Mouse (Mus musculus): Measurements from ENCODE around the gene Fzd2.

Fzd2 gene

DNA sequence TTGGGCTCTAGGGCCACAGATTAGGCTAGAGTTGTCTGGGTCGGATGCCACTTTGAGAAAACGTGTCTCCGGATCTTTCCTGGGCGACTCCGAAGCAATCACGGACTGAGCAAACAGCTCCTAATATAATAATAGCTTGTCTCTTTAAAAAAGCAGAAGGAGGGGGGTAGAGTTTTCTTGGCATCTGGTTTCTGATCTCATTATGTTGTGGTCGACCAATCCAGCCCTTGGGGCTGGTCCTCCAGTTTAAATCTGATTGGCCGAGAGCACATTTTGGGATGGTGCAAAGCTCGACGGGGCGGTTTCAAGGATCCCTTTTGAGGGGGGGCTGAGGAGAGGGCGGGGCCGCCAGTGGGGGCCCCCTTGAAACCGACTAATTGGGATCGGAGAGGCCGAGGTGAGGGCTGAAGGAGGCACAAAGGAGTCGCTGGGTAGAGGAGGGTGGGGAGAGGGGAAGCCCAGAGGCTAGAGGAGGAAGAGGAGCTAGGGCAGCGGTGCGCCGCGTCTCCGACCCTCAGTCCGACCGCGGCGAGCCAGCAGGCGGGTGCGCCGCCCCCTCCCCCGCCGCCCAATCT is at the start of gene Fzd2:
Gene Fzd2 (plus strand): TSS at position 387 of the 575 bp plus-strand sequence.
- peak; percentile 95 for DNase-seq

DNA sequence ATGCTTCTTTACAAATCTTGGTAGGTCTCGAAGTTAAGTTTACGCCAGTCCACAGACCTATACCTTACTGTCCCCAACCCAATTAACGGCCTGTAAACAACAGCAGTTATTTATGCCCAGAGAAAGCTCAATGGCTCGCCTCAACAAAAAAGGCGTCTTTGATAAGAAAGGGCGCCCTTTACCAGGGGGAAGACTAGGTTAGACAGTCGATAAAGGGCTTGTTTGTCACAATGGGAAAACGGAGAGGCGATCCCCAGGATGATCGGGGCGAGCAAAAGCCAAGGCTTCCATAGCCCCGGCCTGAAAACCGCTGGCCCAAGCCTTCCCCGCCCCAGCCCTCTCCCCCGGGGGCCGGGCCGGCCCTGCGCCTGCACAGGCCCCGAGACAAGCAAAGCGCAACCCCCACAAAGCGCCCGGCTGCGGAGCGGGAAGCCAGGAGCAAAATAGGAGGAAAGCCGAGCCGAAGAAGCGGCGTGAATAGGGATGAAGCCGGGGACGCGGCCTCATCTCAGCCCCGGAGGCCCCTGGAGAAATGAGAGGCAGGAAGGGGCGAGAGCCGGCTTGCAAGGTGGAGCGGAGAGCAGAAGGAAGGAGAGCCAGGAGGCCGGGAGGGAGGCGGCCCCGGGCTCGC is 48.7 kb upstream of the Fzd2 start:
- DNase-seq: no peak

- peak; percentile 96 for DNase-seq
Measured at GRCm38 (mm10) chr11:102556031-102556715, 48.0 kb upstream of the Fzd2 start, which contains the start of gene Gpatch8. Gene Gpatch8, minus strand, starts transcription at chr11:102556392.

DNA sequence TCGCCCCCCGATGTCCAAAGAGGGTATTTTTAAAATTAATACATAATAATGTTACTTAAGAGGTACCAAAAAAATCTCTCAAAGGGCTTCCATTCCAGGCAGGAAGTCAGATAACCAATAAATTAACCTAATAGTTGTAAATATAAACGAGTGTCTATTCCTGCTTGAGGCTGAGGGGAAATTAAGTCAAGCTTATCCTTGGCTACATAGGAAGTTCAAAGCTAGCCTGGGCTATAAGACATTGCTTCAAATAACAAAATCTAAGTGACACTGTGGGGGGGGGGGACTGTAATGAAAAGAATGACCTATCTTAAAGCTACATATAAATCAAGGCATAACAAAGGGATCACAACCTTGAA is 47.5 kb upstream of the Fzd2 start:
- no peak for DNase-seq

DNA sequence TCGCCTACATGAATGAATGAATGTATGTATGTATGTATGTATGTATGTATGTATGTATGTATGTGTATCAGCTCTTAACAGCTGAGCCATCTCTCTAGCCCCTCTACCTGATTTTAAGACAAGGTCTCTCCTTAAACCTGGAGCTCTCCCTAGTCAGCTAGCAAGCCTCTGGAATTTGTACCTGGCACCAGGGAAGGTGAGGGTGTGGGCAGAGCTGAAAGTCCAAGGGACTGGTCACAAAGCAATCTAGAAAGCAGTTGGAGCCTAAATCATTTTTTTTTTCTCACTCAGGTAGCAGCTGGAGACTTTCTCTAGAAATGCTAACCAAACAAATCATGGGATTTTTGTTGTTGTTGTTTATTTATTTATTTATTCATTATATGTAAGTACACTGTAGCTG is 46.8 kb upstream of the Fzd2 start:
- DNase-seq: no peak

GRCm38 (mm10) chr11:102558704-102559103 is 45.5 kb upstream of the Fzd2 start:
- DNase-seq: no peak

DNA sequence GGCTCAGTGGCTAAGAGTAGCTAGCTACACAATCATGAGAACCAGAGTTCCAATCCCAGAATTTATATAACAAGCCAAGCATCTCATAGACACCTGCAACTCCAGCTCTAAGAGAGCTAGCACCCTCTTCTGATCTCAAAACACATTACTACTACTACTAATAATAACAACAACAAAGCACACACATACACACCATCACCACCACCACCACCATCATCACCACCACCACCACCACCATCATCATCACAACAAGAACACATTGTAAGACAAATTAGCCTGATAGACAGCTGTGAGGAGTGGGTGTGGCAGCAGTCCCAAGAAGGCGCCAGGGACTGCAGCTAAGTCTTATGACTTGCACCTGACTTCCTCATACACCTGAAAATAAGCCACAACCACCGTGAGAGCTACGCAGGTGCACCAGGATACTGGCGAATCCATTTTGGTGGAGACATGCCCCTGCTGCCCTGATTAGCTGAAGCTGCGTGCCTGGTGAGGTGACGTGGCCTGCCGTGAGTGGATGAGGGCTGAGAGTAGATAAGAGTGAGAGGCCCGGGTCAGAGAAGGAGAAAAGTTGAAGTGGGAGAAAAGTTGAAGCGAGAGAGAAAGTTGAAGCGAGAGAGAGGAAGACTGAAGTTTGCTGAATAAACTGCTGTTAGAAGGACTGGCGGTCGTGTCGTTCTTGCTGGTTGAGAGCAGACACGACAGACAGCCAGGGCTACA is 39.1 kb upstream of the Fzd2 start:
- DNase-seq: peak; percentile 30

GRCm38 (mm10) chr11:102565741-102566140 is 38.5 kb upstream of the Fzd2 start:
- no peak for DNase-seq

DNA sequence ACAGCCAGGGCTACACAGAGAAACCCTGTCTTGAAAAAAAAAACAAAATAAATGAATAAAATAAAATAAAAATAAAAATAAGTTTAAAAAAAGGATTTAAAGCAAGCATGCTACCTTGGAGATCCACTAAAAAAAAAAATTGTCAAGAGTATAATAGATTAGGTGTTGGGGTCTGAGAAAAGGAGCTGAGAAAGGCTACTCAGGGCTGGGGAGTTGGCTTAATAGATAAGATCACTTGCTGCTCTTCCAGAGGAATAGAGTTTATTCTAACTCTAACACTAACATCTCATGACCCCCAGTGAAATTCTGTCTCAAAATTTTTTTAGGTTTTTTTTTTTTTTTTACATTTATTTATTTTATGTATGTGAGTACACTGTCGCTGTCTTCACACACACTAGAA is 37.9 kb upstream of the Fzd2 start:
- DNase-seq: no peak

DNA sequence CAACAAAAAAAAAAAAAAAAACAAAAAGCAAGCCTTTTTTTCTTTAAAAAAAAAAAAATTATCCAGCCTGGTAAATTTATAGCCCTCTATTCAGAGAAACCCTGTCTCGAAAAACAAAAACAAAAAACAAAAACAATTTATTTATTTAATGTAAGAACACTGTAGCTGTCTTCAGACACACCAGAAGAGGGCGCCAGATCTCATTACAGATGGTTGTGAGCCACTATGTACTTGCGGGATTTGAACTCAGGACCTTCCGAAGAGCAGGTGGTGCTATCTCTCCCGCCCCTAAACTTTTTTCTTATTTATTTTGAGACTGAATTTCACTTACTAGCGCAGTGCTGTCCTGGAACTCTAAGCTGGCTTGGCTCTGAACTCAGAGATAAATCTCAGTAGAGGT is 37.0 kb upstream of the Fzd2 start:
- no peak for DNase-seq

GRCm38 (mm10) chr11:102567723-102568122 is 36.5 kb upstream of the Fzd2 start:
- DNase-seq: no peak

- no peak for DNase-seq
Measured at GRCm38 (mm10) chr11:102568191-102568590, 36.0 kb upstream of the Fzd2 start.

- no peak for DNase-seq
Measured at GRCm38 (mm10) chr11:102568756-102569377, 35.3 kb upstream of the Fzd2 start.

DNA sequence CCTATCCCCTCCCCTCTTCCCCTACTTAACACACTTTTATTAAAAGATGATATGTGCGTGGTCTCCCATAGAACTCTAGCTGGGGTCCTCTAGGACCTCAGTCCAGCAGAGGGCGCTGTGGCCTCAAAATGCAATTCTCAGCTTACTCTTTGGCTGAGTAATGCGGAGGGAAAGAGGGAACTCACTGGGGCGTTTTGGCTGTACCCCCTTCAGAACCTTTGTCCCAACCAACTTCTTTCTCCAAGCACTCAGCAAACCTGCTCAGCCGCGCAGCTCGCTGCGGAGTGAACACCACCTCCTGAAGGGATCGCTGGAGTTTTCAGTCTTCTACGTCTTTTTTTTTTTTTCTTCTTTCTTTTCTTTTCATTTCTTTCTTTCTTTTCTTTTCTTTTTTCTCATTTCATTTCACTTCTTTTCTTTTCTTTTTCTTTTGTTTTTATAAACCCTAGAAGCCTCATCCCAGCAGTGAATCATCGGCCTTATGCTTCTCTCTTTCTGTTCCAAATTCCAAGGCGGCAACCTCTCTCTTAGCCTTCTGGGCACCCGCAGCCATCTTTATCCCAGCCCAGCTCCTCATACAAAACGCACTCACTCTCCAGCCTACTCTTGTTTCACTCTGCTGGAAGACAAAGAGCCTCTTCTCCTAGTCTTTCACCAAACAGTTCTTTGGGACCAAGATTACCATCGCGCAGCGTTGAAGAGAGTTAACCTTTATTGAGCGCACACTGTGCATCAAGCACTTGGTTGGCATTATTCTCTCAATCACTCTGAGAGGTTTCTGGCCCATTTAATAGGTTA is 31.1 kb upstream of the Fzd2 start:
- DNase-seq: peak; percentile 92

DNA sequence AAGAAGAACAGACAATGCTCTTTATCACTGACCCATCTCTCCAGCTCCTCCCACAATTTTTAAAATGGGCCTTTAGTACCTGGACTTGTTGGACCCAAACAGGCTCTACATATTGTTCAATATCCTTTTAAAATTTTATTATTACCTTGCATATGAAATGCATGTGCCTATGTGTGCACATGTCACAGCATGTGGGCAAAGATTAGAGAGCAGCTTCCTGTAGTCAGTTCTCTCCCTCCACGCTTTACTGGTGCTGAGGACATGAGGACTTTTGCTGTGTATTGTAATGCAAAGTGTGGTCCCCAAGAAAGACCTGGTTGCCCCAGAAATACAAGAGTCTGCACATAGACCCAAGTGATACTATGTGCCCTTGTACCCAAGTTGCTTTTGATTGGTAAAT is 29.2 kb upstream of the Fzd2 start:
- DNase-seq: no peak

GRCm38 (mm10) chr11:102576050-102576754 is 28.0 kb upstream of the Fzd2 start:
- DNase-seq: no peak

DNA sequence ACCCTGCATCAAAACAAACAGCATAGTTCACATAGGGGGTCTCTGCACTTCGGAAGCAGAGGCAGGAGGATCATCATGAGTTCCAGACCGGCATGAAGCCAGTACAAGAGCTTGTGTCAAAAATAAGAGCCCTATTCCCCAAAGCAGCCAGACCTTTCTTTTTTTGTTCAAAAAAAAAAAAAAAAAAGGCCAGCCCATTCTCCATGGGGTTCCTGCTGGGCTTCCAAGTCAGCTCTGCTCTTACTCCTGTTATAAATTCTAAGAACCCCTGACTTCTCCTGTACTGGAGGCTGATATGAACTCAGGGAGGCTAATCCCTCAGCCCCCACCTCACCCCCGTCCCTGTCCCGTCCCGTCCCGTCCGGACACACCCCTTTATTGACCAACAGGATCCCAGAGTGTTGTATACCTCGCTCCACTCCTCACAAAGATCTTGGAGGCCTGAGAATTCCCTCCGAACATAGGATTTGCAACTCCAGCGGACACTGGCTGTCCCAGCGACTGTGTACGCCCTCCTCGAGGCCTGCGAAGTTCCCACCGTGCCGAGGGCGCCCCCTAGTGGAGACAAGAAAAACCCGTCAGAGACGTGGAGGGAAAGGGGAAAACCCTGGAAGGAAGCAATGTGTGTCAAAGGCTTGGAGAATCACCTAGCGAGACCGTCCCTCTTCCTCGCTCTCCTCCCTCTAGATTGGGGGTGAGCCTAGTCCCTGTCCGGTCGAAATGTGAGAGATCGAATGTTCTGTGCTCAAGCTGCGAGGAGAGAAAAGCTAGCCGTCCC is 25.7 kb upstream of the Fzd2 start:
- peak; percentile 76 for DNase-seq

DNA sequence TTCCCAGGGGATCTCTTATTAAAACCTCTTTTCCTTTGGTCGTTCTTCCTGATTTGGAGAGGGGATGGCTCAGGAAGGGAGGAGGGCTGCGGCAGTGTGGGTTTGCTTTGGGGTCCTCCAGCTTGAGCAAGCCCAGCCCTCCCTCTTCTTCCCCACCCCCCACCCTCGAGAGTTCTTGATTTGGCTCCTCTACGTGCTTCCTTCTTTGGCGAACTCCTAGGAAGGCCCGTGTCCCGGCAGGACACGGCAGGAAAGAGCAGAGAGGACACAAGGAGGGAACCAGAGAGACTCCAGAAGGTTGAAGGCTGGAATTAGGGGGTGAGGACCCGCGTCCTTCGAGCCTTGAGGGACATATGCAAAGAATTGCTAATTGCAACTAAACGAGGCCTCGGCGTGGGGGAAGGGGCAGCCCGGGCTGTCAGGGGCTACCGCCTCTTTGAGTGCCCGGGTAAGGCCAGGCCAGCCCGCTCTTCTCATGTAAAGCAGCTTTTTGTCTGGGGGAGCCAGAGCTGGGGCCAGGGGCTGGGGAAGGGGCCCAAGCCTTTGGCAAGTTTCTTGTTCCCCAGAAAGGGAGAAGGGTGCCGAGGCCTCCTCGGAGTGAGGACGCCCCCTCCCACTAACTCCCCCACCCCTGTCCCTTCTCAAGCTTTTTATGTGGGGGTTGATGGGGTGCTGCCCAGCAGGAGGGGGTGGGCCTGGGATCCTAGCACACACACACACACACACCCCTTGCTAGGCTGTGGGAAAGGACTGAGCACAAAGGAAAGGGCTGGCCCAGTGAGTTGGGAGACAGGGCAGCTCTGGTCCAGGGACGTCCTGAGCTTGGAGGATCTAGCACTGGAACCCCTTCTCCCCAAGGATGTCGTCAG is 24.8 kb upstream of the Fzd2 start, which contains the start of gene Gm11627:
Gene Gm11627 (minus strand): TSS at position 297 of the 869 bp plus-strand sequence.
- no peak for DNase-seq

DNA sequence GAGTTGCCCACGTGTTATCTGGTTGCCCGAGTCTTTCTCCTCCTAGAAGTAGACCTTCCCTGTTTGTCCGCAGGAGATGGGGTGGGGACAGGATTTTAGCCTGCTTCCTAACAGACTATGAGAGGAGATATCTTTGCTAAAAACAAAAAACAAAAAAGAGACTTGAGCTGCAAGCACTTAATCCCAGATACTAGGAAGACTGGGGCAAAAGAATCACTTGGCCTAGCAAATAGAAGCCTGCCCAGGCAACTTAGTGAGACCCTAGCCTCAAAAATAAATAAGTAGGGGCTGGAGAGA is 24.2 kb upstream of the Fzd2 start:
- no peak for DNase-seq

Data from lung, postnatal 36 days (tissue).